8 mouse cellular contexts compared by ENCODE assay signal in the genomic region with DNA sequence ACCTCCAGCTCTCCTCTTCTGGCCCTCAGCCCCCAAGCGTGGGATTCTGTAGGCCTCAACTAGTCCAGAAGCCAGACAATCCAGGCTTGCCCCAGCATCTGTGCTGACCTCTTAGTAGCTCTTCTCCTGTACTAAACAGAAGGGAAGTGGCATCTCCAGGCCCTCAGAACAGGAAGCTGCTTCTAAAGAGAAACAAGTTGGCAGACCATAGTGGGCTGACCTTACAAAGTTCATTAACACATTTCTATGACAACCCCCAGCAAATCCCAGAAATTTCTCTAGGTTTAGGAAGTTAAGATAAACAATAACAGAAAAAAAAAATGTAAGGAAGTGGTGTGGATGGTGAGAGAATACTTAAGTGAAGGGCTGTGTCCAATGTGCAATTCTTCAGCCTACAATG. TPM values are rescaled to one million over a fixed set of nuclear protein-coding genes. Genes with fewer than 3 reads are reported as not detected.
DNase-seq lines count a peak whose midpoint lies in the region; ATAC-seq lines count a peak whose summit lies in the region.

No protein-coding gene starts in this region.

- no peak overlapping the region for H3K9ac ChIP-seq in liver, embryonic 15.5 days

- peak overlapping the region; percentile 98 for H3K4me2 ChIP-seq in liver, embryonic 15.5 days

- intact Hi-C loops in gastrocnemius, postnatal 36 days (cut with DNase I) = loop anchor here (1.0 to 10.0 kb wide), 2 partner anchors 208 to 356 kb away; a partner anchor contains a TSS

- DNase-seq in heart, adult 11 months = peak; percentile 89
- DNase-seq in heart, adult 8-10 months (ENCODE audit: low spot score) = no peak
- DNase-seq in 3T3-L1 (ENCODE audit: low read depth, low spot score) (peak; percentile 34), adipocyte (ENCODE audit: low spot score) (no peak)
- no peak for DNase-seq in thymus, postnatal 10 days (ENCODE audit: low spot score in 2 of 2)
- no peak for DNase-seq in gastrocnemius, postnatal 36 days

- peaks cover 75% of the 10 kb centered on the region for H3K4me1 ChIP-seq in liver, embryonic 15.5 days (replicated peaks)

- H3K36me3 ChIP-seq in liver, embryonic 15.5 days (replicated peaks) = no peaks in the 10 kb centered on the region; the same call in 1 of the 2 replicates

- no peaks in the 10 kb centered on the region for H3K27me3 ChIP-seq in liver, embryonic 15.5 days

- WGBS in liver, embryonic 15.5 days (ENCODE audit: insufficient replicate concordance) = 40% methylated on average over 1 of the region's 1 CpGs

- H3K27ac ChIP-seq in liver, embryonic 15.5 days (replicated peaks) = peak overlapping the region; percentile 58; the same call in 1 of the 2 replicates

- peak; percentile 22 for ATAC-seq in granulocyte monocyte progenitor cell, adult 5-6 weeks (replicated peaks; ENCODE audit: poor library complexity, severe bottlenecking)
- no peak for ATAC-seq in liver, embryonic 15.5 days (ENCODE audit: insufficient read depth)

- H3K4me3 ChIP-seq in liver, embryonic 15.5 days (replicated peaks) = peak overlapping the region; percentile 94

- H3K9me3 ChIP-seq in liver, embryonic 15.5 days (replicated peaks) = no peaks in the 10 kb centered on the region

RNA-seq across cellular contexts. Expression of a gene that starts 2.0 kb away (rescaled TPM):
- total RNA-seq in heart, adult 8-10 months (2022) = 100 to 1,000 TPM; 109 to 128 (median 115) TPM
- total RNA-seq in granulocyte monocyte progenitor cell, adult 5-6 weeks (2014; fragmentation: Nextera tagmentation) = 177 and 252 TPM in 2 replicates
- 193 and 228 TPM in 2 replicates for total RNA-seq in granulocyte monocyte progenitor cell, adult 5-6 weeks (2017)
- polyA plus RNA-seq in liver, embryonic 15.5 days (2015; fragmentation: Nextera tagmentation; extraction: Ambion mirVana) = 58.9 and 76.1 TPM in 2 replicates
- 10 to 100 TPM; 40.8 to 43.1 TPM for total RNA-seq in gastrocnemius, postnatal 36 days (2021)

RNA-seq across cellular contexts. Expression of a gene that starts 23.8 kb away (rescaled TPM):
- total RNA-seq in heart, adult 8-10 months (2022) = not detected
- total RNA-seq in granulocyte monocyte progenitor cell, adult 5-6 weeks (2014; fragmentation: Nextera tagmentation) = not detected in 2 replicates
- total RNA-seq in granulocyte monocyte progenitor cell, adult 5-6 weeks (2017) = not detected in 2 replicates
- not detected in 2 replicates for polyA plus RNA-seq in liver, embryonic 15.5 days (2015; fragmentation: Nextera tagmentation; extraction: Ambion mirVana)
- total RNA-seq in gastrocnemius, postnatal 36 days (2021) = not detected

Comparison
In these comparisons a context has a peak if more than half of its experiments do, and no peak if none do; other contexts are left out.
1. DNase-seq: peak in heart, adult 11 months (single experiment) and 3T3-L1 (single experiment); none in heart, adult 8-10 months (single experiment), adipocyte (single experiment), thymus, postnatal 10 days (0 of 2) and gastrocnemius, postnatal 36 days (0 of 2).